Mouse (Mus musculus) cerebellum, adult 11 months (tissue): ENCODE results near the gene Gm21988.

Source experiments
- DNase-seq: peaks from one replicate; pipeline ENCODE4 v3.0.0; 2022

Gm21988 gene

DNA sequence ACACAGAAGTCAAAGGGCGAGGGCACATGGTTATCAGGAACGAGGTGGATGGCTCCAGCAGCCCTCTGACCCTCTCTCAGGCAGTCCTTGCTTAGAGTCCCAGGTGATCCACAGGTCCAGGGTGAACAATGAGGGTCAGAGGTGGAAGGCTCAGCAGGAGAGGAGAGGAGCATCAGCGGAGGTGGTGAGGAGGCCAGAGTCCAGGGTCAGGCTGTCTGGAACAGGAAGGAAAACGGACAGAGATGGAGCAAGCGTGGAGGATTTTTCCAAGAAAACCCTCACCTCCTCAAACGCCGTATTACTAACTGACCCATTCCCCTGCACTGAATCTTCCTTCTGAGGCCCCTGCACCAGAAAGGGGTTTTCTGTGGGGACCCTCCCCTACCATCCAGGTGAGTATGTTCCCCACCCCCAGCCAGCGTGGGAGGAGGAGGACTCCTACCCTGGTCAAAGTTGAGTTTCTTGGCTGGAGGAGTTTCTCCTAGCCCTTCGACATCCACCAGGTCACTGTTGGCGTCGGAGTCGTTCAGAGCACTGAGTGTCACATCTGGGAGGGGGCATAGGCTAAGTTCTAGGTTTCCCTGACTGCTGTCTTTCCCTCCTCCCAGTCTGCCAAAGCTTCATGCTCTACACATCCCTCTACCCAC is 4.3 kb downstream of the Gm21988 start:
- peak; percentile 25 for DNase-seq

DNA sequence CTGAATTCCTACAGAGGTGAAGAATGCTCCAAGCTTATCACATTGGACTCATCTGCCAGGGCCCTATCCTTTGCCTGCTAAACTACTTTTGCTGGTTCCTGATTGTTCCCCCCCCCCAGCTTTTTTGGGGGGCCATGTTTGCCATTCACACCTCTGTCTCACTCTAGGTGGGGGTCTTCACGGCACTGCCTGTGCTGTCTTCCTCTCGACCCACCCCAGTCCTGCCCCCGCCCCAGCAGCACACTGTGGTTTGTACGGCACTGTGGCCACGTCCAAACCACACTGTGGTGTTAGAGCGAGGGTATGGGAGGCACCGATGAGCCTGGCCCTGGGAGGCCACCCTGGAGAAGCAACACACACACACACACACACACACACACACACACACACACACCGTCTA is 5.1 kb downstream of the Gm21988 start:
- no peak for DNase-seq

DNA sequence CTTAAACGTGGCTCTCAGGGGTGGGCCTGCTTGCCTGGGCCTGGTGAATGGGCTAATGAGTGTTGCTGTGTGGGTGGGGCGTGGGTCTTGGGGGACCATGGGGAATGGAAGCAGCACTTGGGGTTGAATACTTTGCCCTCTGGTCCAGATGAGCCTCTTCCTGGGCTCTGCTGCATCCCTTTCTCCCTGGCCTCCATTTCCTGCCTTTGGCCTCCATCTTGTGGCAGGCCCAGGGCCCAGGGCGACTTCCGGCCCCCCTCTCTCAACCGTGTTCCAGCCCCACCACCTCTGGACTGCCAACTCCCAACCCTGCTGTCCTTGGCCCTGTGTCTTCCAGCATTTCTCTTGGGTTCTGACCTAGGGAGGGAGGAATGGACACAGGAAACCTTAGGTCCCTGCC is 5.6 kb downstream of the Gm21988 start:
- DNase-seq, result peak; percentile 33

DNA sequence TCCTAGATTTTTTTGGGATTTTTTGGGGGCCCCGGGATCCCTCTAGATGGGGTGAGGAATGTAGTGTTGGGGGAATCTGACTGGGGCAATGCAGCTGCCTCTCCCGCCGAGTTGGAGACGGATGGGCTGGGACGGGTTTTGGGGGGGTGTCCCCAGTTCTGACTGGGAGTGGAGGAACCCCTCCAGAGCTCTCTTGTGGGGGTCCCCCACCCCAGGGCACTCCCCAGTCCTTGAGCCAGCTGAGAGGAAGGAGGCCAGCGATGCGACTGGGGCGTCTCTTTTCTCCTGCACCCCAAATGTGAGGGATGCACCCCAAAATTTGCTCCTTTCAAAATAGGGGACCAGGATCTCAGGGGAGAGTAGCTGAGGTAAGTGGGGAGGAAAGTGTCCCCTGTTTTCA is 6.6 kb downstream of the Gm21988 start:
- DNase-seq, result peak; percentile 53

DNA sequence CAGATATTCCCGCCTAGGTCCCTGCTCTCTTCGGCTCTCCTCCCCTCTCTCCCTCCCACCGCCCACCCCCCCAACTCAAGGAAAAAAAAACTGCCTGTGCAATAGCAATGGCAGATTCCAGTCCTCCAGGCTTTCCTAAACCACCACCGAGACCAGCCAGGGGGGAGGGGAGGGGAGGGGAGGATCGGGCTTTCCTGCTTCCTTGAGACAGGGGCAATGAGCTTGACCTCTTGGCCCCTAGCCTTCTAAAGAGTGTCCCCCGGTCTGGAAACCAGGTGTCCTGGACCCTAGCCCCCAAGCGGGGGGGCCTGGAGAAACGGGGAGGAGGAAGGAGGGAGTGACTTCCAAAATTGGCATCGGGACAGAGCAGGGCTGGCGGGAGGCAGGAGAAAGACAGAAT is 7.1 kb downstream of the Gm21988 start:
- DNase-seq, result peak; percentile 73

DNA sequence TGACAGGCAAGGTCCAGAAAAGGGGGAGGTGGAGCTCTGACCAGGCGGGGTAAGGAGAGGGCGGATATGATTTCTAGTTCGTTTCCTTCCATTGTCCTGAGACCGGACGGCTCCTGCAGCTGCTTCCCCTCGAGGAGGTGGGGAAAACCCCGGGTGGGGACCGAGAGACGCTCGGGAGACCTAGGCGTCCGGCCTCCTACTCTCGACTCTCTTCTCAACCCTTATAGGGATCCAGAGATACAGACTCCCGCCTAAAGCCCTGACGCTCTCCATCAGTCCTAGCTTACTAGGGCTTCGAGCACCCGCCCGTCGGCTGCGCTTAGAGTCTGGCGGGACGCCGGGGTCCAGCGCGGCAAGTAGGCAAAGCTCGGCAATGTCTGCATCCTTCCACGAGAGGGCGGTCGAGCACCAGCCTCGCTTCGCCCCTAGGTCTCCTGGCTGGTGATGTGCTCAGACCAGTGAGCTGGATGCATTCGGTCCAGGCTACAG is 9.3 kb downstream of the Gm21988 start:
- peak; percentile 82 for DNase-seq

DNA sequence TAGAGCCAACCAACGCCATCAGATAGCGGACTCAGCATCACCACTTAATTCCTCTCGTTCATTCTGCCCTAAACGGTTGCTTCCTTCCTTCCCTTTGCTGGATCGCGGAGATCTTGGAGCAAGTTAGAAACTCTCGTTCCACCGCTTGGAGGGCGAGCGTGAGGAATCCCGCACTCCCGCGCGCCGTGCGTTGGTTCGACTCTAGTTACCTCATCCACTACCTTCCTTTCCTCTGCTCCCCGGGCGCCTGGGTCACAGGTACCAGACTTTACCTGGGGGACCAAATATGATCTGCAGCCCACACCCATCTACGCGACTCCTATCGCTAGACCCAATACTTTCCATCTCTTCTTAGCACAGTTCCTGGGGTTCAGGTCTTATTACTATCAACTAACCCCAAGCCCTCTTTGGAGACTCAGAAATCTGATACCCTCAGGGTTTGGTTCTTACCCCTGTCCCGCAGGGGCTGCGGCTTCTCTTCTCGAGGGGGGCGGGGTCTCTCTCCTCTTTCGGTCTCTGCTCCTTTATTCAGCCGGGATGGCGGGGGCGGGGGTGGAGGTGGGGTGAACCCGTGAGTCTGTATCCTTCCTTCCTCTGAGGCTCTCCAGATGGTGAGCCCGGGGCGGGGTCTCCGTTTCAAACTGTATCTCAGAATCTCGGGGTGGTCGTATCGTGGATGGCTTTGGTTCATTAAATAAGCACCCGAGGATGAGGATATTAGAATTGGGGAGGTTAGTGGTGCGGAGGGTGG is 10.2 kb downstream of the Gm21988 start, which contains the start of gene Bcl6b:
Gene Bcl6b, minus strand, starts transcription at position 539 of the 751 bp plus-strand sequence.
- no peak for DNase-seq

DNA sequence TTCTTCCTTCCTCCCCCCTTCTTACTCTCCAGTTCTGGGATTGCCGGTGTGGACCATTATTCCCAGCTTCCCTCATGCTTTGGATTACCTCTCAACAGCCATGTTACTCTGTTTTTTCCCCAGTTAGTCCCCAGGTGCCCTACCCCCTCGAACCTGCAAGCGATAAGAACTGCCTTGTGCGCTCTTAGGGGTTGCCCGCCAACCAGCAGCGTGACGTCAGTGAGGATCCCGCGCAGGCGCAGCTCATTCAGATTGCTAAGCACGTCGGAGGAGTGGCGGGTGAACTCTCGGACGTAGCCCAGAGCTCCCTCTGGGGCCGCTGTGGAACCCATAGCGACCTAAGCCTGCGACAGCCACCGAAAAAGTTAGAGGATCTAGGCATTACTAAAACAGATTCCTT is 10.8 kb downstream of the Gm21988 start:
- peak; percentile 83 for DNase-seq

DNA sequence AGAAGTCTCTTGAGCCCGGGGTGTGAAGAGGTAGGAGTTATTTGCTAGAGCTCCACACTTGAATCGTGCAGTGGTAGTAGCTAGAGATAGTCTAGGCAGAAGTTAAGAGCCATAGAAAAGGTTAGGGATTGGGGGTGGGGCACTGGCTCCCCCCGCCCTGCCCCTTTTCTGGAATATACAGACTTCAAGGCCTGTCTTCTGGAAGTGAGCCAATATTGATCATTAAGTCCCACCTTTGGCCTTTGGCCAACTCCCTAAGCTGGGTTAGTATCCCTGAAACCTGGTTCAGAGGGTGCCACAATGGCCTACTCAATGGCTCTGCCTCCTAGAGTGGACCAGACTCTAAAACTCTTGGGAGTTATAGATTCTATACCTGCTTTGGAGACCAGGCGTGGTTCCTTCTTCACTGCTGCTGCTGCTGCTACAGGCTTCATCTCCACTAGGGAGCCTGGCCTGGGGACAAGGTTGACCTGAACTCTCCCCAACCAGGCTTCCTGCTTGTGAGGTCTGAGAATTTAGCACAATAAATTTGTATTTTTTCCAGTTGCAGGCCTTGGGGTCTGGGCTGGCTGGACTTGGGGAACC is 11.9 kb downstream of the Gm21988 start:
- peak; percentile 36 for DNase-seq

DNA sequence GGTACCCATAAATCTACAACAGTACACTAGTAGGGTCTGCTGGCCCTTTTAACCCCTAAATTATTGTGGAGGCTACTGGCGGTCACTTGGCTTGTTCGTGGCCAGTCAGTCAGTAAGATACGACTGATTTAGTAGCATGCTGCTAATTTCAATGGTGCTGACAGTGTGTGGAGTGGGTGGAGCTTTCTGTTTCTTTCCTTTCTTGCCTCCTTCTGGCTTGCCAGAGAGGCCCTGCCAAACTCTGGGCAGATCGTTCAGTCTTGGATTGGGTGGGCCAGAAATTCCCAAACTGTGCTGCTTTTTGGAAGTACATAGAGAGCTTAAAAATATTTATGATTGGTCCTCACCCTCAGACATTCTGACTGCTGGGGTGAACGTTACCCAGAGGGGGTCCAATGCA is 12.5 kb downstream of the Gm21988 start:
- no peak for DNase-seq

DNA sequence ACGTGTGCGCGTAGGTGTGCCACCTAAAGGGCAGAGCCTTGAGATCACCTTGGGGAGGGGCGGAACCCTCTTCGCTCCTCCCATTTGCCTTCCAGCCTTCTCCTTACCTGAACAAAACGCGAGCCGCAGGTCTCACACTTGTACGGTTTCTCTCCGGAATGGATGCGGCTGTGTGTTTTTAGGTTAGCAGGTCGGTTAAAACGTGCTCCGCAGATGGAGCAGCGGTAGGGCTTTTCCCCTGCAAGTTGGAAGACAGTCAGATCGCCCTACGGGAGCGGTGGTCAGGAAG is 13.1 kb downstream of the Gm21988 start:
- DNase-seq, result peak; percentile 26

DNA sequence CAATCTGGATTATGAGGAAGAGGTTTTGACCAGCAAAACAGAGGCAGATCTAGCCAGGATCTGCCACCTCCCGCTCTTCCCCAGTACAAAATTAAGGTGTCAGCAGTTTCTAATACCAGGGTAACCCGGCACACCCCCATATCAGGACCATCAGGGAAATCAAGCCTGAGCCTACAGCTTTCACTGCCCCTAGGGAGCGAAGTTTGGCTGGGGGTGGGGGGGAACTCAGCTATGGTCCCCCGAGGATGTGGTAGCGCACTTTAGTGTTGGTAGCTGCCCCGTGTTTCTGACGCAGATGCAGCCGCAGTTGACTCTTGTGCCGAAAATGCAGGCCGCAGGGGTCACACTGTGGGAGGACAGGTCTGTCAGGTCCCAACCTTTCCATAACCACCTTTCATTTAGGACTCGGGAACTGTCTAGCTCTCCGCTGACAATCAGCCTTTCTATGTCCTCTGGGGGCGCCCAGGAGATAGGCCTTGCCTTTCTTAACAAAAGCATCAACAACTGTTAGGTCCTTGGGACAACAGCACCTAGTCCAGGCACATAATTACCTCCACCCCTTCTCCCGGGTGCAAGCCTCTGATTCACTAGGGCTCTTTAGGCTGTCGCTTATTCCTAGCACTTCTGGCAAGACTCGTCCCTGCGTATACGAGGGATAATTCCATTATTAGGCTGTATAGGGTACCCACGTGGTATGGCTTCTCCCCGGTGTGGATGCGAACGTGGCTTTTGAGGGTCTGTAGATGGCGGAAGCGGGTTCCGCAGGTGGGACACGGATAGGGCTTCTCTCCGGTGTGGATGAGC is 13.6 kb downstream of the Gm21988 start:
- peak; percentile 27 for DNase-seq

DNA sequence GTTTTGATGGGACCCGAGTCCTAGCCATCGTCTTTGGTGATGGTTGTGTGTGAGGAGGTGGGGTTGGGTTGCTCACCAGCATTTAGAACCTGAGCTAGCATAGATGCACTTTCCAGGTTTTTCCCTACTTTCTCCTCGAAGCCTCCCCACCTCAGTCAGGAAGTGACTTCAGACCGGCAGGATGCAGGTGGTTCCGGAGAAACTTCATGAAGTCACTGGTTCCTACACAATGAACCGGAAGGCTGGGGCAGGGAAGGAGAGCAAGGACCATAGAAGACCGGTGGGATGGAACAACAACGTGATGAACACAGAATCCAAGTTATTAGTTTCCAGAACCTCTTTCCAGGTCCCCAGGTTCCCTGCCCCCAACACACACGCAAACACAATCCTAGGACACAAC is 15.9 kb downstream of the Gm21988 start:
- no peak for DNase-seq

DNA sequence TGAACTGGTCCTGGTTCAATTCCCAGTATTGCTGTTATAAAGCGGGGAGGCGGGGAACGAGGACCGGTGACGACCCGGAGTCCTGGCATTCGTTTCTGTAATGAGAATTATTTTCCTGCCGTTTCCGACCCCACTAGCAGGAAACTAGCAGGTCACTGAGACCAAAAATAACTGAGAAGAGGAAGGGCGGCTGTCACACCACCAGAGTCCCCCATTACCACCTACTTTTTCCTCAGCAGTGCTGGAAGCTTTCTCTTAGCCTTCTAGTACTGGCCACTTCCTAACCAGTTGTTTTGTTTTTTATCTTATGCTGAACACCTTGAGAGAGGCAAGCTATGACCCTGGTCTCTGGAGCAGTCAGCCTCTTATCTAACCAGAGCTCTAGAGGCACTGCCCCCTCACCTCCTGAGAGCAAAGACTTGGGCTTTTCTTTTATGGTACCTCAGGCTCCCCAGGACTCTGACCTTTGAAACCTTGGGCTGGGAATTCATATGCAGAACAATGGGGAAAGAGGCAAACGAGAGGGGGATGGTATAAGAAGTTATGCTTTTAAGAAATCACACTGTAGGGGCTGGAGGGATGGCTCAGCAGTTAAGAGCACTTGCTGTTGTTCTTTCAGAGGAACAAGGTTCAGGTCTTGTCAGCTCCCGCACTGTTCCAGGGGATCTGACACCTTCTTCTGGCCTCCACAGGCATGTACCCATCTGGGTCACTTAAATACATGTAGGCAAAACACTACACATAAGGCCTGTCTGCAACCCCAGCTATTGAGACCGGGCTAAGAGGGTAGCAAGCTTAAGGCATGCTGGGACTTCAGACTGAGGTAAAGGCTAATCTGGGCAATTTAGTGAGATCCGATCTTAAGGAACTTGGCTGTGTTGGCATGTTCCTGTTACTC is 17.8 kb downstream of the Gm21988 start:
- peak; percentile 37 for DNase-seq

DNA sequence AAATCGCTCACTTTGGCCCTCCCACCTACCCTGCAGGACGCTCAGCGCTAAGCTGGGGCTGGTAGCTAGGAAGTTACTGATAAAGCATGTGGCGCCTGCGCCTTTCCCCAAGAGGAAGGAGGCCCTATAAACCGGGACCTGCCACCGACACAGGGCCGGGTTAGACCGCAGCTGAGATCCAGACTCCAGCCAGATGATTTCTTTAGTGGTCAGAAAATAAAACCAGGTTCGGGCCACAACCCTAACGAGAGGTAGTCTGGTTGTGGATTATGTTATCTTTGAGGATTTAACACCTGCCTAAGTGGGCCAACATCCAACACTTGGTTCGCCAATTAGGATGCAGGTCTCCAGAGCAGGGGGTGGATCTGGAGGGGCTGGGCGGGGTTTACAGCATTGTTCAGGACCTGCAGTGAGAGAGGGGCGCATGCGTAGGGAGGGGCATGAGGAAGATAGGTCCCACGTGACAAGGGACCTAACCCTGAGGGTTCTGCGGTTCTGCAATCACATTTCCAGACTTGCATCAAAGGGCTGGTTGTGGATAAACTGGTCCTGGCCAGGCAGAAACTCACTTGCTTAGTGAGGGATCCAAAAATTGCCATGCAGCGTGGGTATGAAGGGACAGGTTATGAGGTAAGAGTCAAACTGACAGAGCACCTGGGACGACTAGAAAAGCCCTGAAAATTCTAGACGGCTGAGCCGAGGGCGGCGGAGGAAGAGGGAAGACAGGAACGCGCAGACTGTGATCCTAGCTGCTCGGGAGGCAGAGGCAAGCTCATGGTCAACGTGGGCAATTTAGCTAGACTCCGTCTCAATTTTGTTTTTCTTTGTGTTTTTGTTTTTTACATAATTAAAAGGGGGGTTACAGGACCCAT is 18.7 kb downstream of the Gm21988 start, which contains the start of gene Slc16a13:
Gene Slc16a13, minus strand, starts transcription at position 334 of the 872 bp plus-strand sequence.
- peak; percentile 98 for DNase-seq

DNA sequence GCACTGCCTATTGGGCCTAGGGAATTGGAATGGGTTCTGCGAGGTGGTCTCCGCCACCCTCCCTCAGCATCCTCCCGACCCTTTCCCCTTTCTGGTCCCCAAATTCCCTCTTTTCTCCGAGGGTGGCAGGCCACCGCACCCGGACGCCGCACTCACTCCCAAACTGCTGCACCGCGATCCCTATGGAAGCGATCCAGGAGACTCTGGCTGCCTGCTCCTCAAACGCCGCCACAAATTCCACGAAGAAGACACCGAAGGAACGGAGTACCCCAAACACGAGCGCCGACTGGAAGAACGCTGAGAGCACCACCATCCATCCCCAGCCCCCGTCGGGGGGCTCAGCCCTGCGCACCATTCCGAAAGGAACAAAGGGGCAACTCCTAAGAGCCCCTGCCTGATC is 19.3 kb downstream of the Gm21988 start:
- DNase-seq, result peak; percentile 65

DNA sequence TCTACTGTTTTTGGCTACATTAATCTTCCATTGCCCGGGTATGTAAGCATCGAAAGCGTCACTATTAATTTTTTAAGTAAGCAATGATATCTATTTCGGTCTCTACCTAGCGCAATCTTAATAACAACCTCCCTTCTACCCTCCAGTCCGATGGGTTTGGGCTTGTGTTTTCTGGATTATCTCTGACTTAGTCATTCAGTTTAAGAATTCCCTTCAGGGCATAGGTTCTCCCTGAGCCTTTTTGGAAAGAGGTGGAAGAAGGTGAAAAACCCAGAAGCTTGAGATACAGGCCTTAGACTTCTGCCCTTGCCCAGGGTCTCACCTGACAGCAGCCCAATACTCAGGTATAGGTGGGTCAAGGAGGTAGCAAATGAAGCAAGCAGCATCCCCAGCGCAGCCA is 19.8 kb downstream of the Gm21988 start:
- DNase-seq, result no peak

DNA sequence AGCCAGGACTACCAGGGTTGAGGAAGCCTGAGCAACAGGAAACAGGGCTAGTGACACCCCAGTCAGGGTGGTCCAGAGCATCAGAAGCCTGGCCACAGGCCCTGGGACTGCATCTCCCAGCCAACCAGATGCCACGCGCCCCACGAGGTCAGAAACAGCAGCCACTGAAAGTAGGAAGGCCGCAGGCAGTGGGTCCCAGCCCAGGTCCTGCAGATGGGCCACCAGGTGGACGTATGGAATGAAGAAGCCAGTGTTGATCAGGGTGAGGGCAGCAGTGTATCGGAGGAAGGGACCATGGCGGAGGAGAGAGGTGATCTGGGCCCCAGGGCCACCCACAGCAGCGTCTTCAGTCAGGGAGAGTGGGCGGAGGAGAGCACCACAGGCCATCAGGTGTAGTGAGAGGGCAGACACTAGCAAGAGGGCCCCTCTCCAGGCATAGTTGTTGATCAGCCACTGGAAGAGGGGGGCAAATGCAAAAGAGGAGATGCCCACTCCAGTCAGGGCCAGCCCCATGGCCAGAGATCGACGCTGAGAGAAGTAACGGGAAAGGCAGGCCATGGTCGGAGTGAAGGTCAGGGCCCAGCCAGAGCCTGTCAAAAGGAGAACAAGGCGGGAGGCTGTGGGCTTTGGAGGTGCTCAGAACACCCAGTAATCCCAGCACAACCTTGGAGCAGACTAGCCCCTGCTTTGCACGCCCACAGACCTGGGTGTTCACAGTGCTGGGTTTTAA is 20.7 kb downstream of the Gm21988 start:
- DNase-seq, result peak; percentile 37

DNA sequence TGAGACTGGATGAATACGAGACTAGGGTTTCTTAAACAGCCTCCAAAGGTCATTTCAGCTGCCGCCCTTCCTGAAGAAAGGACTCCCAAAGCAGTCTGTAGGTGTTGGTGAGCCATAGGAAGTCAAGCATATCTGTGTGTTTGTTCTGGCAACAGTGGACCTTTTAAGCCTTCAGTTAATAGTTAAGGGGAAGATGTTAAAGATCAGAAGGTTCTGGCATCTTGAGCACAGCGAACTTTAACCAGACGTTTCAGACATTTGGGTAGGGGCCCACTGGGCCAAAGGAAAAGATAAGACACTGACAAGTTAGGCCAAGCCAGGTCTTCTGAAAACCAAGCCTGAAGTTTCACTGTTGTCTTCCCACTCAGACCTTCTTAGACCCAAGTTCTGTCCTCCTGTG is 21.6 kb downstream of the Gm21988 start:
- no peak for DNase-seq

DNA sequence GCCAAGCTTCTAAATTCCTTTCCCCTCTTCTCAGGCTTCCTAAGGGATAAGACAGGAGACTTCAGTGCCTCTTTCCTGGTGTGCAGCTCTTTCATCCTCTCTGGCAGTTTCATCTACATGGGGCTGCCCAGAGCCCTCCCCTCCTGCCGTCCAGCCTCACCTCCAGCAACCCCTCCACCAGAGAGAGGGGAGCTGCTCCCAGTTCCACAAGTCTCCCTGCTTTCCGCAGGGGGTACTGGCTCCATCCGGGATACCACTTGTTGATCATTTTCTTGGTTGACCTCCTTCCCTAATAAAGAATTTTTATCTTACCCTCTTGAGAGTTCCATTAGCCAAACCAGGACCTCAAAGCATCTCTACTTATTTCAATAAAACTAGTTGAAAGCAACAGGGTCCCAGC is 23.5 kb downstream of the Gm21988 start:
- DNase-seq, result no peak
